Mouse (Mus musculus) small intestine, adult 2 months (tissue): ENCODE measurements around the gene Colec11. TPM values are rescaled to one million over a fixed set of nuclear protein-coding genes. Genes with fewer than 3 reads are reported as not detected.
A peak's percentile ranks its signal among the peaks of the same experiment; 100 is the strongest.

Experiments
- H3K27ac ChIP-seq: fragments of 200-500 bp; 2 replicates; pipeline ENCODE4 v1.5.1; 2012; ENCODE audit warnings: low read depth, low read length, control low read depth, inconsistent platforms; ENCODE audit not compliant: insufficient read depth
- H3K27me3 ChIP-seq: fragments of 200-500 bp; 2 replicates; pipeline ENCODE4 v1.6.1; 2012; ENCODE audit warnings: mild to moderate bottlenecking, moderate library complexity, low read length, inconsistent platforms; ENCODE audit not compliant: control insufficient read depth, insufficient read depth
- H3K36me3 ChIP-seq: fragments of 200-500 bp; 2 replicates; pipeline ENCODE4 v1.6.1; 2012; ENCODE audit warnings: mild to moderate bottlenecking, low read length, control low read depth, inconsistent platforms; ENCODE audit not compliant: control insufficient read depth, insufficient read depth
- H3K4me1 ChIP-seq: fragments of 200-500 bp; 2 replicates; pipeline ENCODE4 v1.6.1; 2012; ENCODE audit warnings: low read length, inconsistent platforms, mixed read lengths; ENCODE audit not compliant: control insufficient read depth, insufficient read depth, insufficient read length
- H3K4me3 ChIP-seq: fragments of 200-500 bp; 2 replicates; pipeline ENCODE4 v1.5.1; 2012; ENCODE audit warnings: low read depth, mild to moderate bottlenecking, control low read depth, inconsistent platforms, low read length, moderate library complexity
- CTCF ChIP-seq: fragments of 200-500 bp; IDR thresholded peaks from 2 replicates; pipeline ENCODE4 v1.5.1; 2012; ENCODE audit warnings: low read depth, mild to moderate bottlenecking, control low read depth, inconsistent platforms, low read length, moderate library complexity, mixed read lengths; ENCODE audit not compliant: insufficient replicate concordance, insufficient read length; ENCODE audit errors: extremely low read depth
- POLR2A ChIP-seq: fragments of 200-500 bp; IDR thresholded peaks from 2 replicates; pipeline ENCODE4 v1.6.1; 2012; ENCODE audit warnings: low read depth, mild to moderate bottlenecking, control low read depth, inconsistent platforms, low read length, moderate library complexity
- WGBS: fragments of 180-500 bp; shearing (Covaris S2); methylation state at CpG from one replicate; pipeline ENCODE4 v1.1.7; 2018; 5-methylcytosine and 5-hydroxymethylcytosine counted together
- polyA plus RNA-seq: library from polyadenylated mRNA; depleted of rRNA; stranded (reverse); fragments of >200 nt; gene quantifications from 2 replicates; pipeline ENCODE4 v1.2.3, GENCODE M21; 2012

Gene Colec11
- polyA plus RNA-seq, 1 experiment = 0.13 TPM

- no peak overlapping the region for H3K27ac ChIP-seq
- WGBS = 31% methylated on average over 5 of the region's 5 CpGs
- no peaks in the 10 kb centered on the region for H3K4me1 ChIP-seq
- TF ChIP-seq CTCF (no peak), POLR2A (no peak)
- H3K4me3 ChIP-seq = no peak overlapping the region
- H3K27me3 ChIP-seq = no peaks in the 10 kb centered on the region
- H3K36me3 ChIP-seq = no peaks in the 10 kb centered on the region
These were observed 1.0 kb downstream of the Colec11 start for GRCm38 (mm10) chr12:28622167-28622532.

- Histone ChIP-seq H3K36me3 (no peaks in the 10 kb centered on the region), H3K4me3 (no peak overlapping the region), H3K27ac (no peak overlapping the region), H3K27me3 (no peaks in the 10 kb centered on the region), H3K4me1 (no peaks in the 10 kb centered on the region)
- no peak for TF ChIP-seq POLR2A
- no peak for TF ChIP-seq CTCF
- WGBS = 10% methylated on average over 7 of the region's 7 CpGs
These were observed 1.6 kb downstream of the Colec11 start for GRCm38 (mm10) chr12:28621451-28622166.

GRCm38 (mm10) chr12:28617297-28617696 is 5.9 kb downstream of the Colec11 start:
- no peaks in the 10 kb centered on the region for H3K36me3 ChIP-seq
- no peaks in the 10 kb centered on the region; the same call in 1 of the 2 replicates for H3K4me1 ChIP-seq
- no peak overlapping the region for H3K4me3 ChIP-seq
- H3K27me3 ChIP-seq = no peaks in the 10 kb centered on the region
- TF ChIP-seq POLR2A = no peak
- TF ChIP-seq CTCF = no peak
- 58% methylated on average over 4 of the region's 4 CpGs for WGBS
- H3K27ac ChIP-seq = 0 out of 2 replicates have a peak overlapping the region, but pooled peaks have one; percentile 6

- no peak overlapping the region for H3K4me3 ChIP-seq
- H3K36me3 ChIP-seq = no peaks in the 10 kb centered on the region
- WGBS = 72% methylated on average over 7 of the region's 7 CpGs
- no peak overlapping the region for H3K27ac ChIP-seq
- H3K27me3 ChIP-seq = no peaks in the 10 kb centered on the region
- TF ChIP-seq POLR2A (no peak), CTCF (no peak)
- H3K4me1 ChIP-seq = no peaks in the 10 kb centered on the region; the same call in 1 of the 2 replicates
These were observed 8.8 kb downstream of the Colec11 start for GRCm38 (mm10) chr12:28614401-28614800.

GRCm38 (mm10) chr12:28612391-28612790 is 10.8 kb downstream of the Colec11 start:
- Histone ChIP-seq H3K27ac (no peak overlapping the region), H3K4me1 (no peaks in the 10 kb centered on the region; the same call in 1 of the 2 replicates), H3K27me3 (no peaks in the 10 kb centered on the region), H3K36me3 (no peaks in the 10 kb centered on the region), H3K4me3 (no peak overlapping the region)
- WGBS = 45% methylated on average over 6 of the region's 6 CpGs
- TF ChIP-seq POLR2A = no peak
- no peak for TF ChIP-seq CTCF

GRCm38 (mm10) chr12:28607546-28608305 is 15.5 kb downstream of the Colec11 start:
- Histone ChIP-seq H3K4me3 (no peak overlapping the region), H3K27me3 (no peaks in the 10 kb centered on the region), H3K27ac (no peak overlapping the region), H3K4me1 (no peaks in the 10 kb centered on the region), H3K36me3 (no peaks in the 10 kb centered on the region)
- WGBS = 65% methylated on average over 17 of the region's 17 CpGs
- TF ChIP-seq POLR2A (no peak), CTCF (no peak)

GRCm38 (mm10) chr12:28603494-28603893 is 19.7 kb downstream of the Colec11 start:
- TF ChIP-seq CTCF = no peak
- no peak for TF ChIP-seq POLR2A
- H3K4me1 ChIP-seq = no peaks in the 10 kb centered on the region
- 46% methylated on average over 1 of the region's 1 CpGs for WGBS
- H3K36me3 ChIP-seq = no peaks in the 10 kb centered on the region
- no peak overlapping the region for H3K27ac ChIP-seq
- no peak overlapping the region for H3K4me3 ChIP-seq
- no peaks in the 10 kb centered on the region for H3K27me3 ChIP-seq
